Mouse (Mus musculus) central nervous system, embryonic 18 days (tissue): ENCODE data around the gene Defb5. TPM values are rescaled to one million over a fixed set of nuclear protein-coding genes. Genes with fewer than 3 reads are reported as not detected.

Experiments used
- polyA plus RNA-seq: library from polyadenylated mRNA; depleted of rRNA; stranded (reverse); fragments of >200 nt; gene quantifications from 2 replicates; pipeline ENCODE4 v1.2.3, GENCODE M21; 2012; rRNA removed

Defb5 gene
- polyA plus RNA-seq = not detected in 2 replicates

GRCm38 (mm10) chr8:19247280-19247679, at the start of gene Defb5:
Gene Defb5, plus strand, starts transcription at chr8:19247580.

DNA sequence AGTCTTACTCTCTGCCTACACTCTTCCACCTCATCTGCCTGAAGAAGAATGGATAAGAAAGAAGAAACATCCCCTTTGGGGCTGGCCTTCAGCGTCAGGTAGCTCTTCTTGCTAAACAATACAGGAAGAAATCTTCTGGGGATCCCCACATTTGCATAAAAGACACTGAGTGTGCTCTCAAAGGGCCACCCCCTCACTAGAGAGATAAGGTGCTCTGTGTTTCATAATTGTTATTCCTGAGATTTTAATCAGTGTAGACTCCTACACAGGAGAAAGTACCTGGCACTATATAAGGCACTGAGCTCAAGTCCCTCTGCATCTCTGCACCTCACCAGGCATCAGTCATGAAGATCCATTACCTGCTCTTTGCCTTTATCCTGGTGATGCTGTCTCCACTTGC, 22.2 kb upstream of the Defb5 start, which contains the start of gene Defb6:
Gene Defb6, plus strand, starts transcription at position 318 of the 400 bp plus-strand sequence.

GRCm38 (mm10) chr8:19239616-19240015, 7.8 kb upstream of the Defb5 start, which contains the start of gene Defb46:
Gene Defb46, plus strand, starts transcription at chr8:19239916.

GRCm38 (mm10) chr8:19293060-19293459, 45.7 kb downstream of the Defb5 start, which contains the start of gene Defb3:
Gene Defb3, plus strand, starts transcription at chr8:19293360.

Other genes starting within 250 kb of the Defb5 start
- not detected in 2 replicates for gene Defb38, start 221.0 kb upstream of the Defb5 start, polyA plus RNA-seq
- gene Defb39, start 182.8 kb upstream of the Defb5 start, polyA plus RNA-seq = not detected in 2 replicates
- not detected in 2 replicates for gene Defb12, start 132.7 kb upstream of the Defb5 start, polyA plus RNA-seq
- not detected in 2 replicates for gene Defb34, start 123.8 kb upstream of the Defb5 start, polyA plus RNA-seq
- not detected in 2 replicates for gene Gm45826, start 106.8 kb upstream of the Defb5 start, polyA plus RNA-seq
- gene Defb14, start 53.2 kb upstream of the Defb5 start, polyA plus RNA-seq = not detected in 2 replicates
- gene Defb4, start 48.9 kb upstream of the Defb5 start, polyA plus RNA-seq = not detected in 2 replicates
- not detected in 2 replicates for gene Defb6, start 22.1 kb upstream of the Defb5 start, polyA plus RNA-seq
- not detected in 2 replicates for gene Defb46, start 7.7 kb upstream of the Defb5 start, polyA plus RNA-seq
- gene Defb3, start 45.8 kb downstream of the Defb5 start, polyA plus RNA-seq = not detected in 2 replicates
- gene Defb8, start 200.0 kb downstream of the Defb5 start, polyA plus RNA-seq = not detected in 2 replicates
- gene Defb7, start 247.5 kb downstream of the Defb5 start, polyA plus RNA-seq = not detected in 2 replicates